Mouse (Mus musculus) C2C12 (cell line): ENCODE results near the gene Egfl8. TPM values are rescaled to one million over a fixed set of nuclear protein-coding genes. Genes with fewer than 3 reads are reported as not detected.
A peak's percentile ranks its signal among the peaks of the same experiment; 100 is the strongest.

Experiments
- H3K27me3 ChIP-seq: one replicate; pipeline ENCODE4 v1.6.1; 2011; ENCODE audit not compliant: control insufficient read depth, insufficient read depth, insufficient read length
- H3K36me3 ChIP-seq: one replicate; pipeline ENCODE4 v1.6.1; 2011; ENCODE audit not compliant: control insufficient read depth, insufficient read depth
- H3K4me3 ChIP-seq: one replicate; pipeline ENCODE4 v1.5.1; 2011; ENCODE audit warnings: mild to moderate bottlenecking, control low read depth; ENCODE audit not compliant: poor library complexity, insufficient read depth, severe bottlenecking
- H3K79me2 ChIP-seq: one replicate; pipeline ENCODE4 v1.6.1; 2011; ENCODE audit not compliant: control insufficient read depth, insufficient read depth
- H3K79me3 ChIP-seq: one replicate; pipeline ENCODE4 v1.6.1; 2011; ENCODE audit warnings: low read depth, control low read depth
- H3ac ChIP-seq: one replicate; pipeline ENCODE3; 2011; ENCODE audit warnings: low read depth; ENCODE audit not compliant: control insufficient read depth, insufficient read length
- CEBPB ChIP-seq: IDR thresholded peaks from one replicate; pipeline ENCODE4 v1.6.1; 2011; ENCODE audit warnings: low read depth, mild to moderate bottlenecking, control low read depth, moderate library complexity
- CTCF ChIP-seq: IDR thresholded peaks from one replicate; pipeline ENCODE4 v1.5.1; 2011; ENCODE audit not compliant: control insufficient read depth, insufficient read depth, insufficient read length
- FOSL1 ChIP-seq: IDR thresholded peaks from one replicate; pipeline ENCODE4 v1.8.0; 2011; ENCODE audit warnings: mild to moderate bottlenecking, low read length; ENCODE audit not compliant: poor library complexity, insufficient read depth, severe bottlenecking
- MAX ChIP-seq: IDR thresholded peaks from one replicate; pipeline ENCODE4 v1.6.1; 2011; ENCODE audit warnings: mild to moderate bottlenecking, control low read depth
- MYOD1 ChIP-seq: IDR thresholded peaks from one replicate; pipeline ENCODE4 v1.6.1; 2011; ENCODE audit warnings: low read depth; ENCODE audit not compliant: control insufficient read depth, insufficient read length
- MYOG ChIP-seq: IDR thresholded peaks from one replicate; pipeline ENCODE4 v1.6.1; 2011; ENCODE audit not compliant: control insufficient read depth, insufficient read length; ENCODE audit errors: extremely low read depth
- USF1 ChIP-seq: IDR thresholded peaks from one replicate; pipeline ENCODE4 v1.6.1; 2011; ENCODE audit warnings: low read depth, mild to moderate bottlenecking, control low read depth, moderate library complexity
- polyA plus RNA-seq: library from polyadenylated mRNA; unstranded; fragments of >200 nt; fragmentation: generic; extraction: Trizol; gene quantifications from one replicate; pipeline ENCODE4 v1.2.1, GENCODE M21; 2012; ENCODE audit warnings: missing spikeins

Gene Egfl8
- polyA plus RNA-seq, 1 experiment, result 0.22 TPM

DNA sequence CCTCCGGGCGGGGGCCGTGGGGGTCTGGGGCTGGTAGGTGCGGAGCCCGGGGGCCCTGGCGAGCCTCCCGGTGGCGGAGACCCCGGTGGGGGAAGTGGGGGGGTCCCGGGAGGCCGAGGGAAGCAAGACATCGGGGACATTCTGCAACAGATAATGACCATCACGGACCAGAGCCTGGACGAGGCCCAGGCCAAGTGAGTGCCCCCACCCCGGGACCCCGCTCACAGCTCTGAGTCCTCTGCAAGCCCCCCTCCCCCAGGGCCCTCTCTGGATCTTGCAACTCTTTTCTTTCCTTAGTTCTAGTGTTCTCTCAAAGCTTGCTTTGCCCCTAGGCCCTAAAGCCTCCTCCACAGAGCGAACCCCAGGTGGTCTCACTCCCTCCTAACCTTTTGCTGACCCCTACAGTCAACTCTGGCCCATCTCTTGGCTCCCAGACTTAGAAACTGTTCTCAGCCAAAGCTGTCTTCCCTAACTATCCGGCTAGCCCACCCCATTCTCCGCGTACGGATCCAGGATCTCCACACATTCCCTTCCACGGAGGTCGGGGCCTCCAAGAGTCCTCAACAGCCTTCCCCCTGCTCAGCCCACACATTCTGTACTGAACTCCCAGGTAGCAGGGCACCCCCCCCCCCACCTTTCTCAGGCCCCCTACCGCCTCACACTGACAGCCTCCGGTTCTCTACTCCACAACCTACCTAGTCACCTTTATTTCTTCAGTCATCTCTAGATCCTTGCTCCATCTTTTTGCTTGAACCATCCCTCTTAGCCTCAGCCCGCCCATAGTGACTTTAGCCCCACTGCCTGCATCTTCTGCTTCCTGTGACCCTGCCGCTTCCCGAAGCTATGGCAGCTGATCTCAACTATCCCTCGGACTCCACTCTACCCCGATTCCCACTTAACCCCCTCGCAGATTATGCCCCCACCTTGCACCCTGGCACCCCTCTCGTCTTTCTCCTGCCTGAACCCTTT, 22.9 kb downstream of the Egfl8 start:
- Histone ChIP-seq H3ac (peak overlapping the region; percentile 3), H3K79me3 (peaks cover 2% of the 10 kb centered on the region), H3K79me2 (peaks cover 20% of the 10 kb centered on the region), H3K27me3 (no peaks in the 10 kb centered on the region), H3K4me3 (peak overlapping the region; percentile 59), H3K36me3 (peaks cover 14% of the 10 kb centered on the region)
- TF ChIP-seq CTCF (no peak), MYOD1 (no peak), USF1 (no peak), FOSL1 (no peak), CEBPB (no peak), MAX (no peak), MYOG (no peak)

- H3K4me3 ChIP-seq, result peak overlapping the region; percentile 59
- H3K36me3 ChIP-seq, result peaks cover 14% of the 10 kb centered on the region
- no peaks in the 10 kb centered on the region for H3K27me3 ChIP-seq
- H3K79me3 ChIP-seq, result peaks cover 2% of the 10 kb centered on the region
- peak overlapping the region; percentile 83 for H3ac ChIP-seq
- no peak for TF ChIP-seq MAX
- no peak for TF ChIP-seq MYOG
- no peak for TF ChIP-seq FOSL1
- TF ChIP-seq MYOD1, result no peak
- TF ChIP-seq CEBPB, result no peak
- no peak for TF ChIP-seq USF1
- TF ChIP-seq CTCF, result no peak
- peaks cover 20% of the 10 kb centered on the region for H3K79me2 ChIP-seq
Observed at GRCm38 (mm10) chr17:34591994-34592375, 23.8 kb downstream of the Egfl8 start.

- H3ac ChIP-seq, result peak within 1 kb of the TSS; percentile 83
- peaks cover 14% of the 10 kb centered on the region for H3K36me3 ChIP-seq
- TF ChIP-seq MYOD1 (no peak), USF1 (no peak), MYOG (no peak), CTCF (no peak), FOSL1 (no peak), CEBPB (no peak), MAX (no peak)
- H3K27me3 ChIP-seq, result no peaks in the 10 kb centered on the region
- peaks cover 20% of the 10 kb centered on the region for H3K79me2 ChIP-seq
- H3K79me3 ChIP-seq, result peaks cover 2% of the 10 kb centered on the region
- peak within 1 kb of the TSS; percentile 59 for H3K4me3 ChIP-seq
Observed at GRCm38 (mm10) chr17:34591029-34591993, 24.5 kb downstream of the Egfl8 start, which contains the start of gene Pbx2. Gene Pbx2, plus strand, starts transcription at chr17:34591266.

- Histone ChIP-seq H3K4me3 (no peak overlapping the region), H3K27me3 (no peaks in the 10 kb centered on the region), H3K36me3 (peaks cover 7% of the 10 kb centered on the region), H3K79me2 (peaks cover 20% of the 10 kb centered on the region), H3K79me3 (peaks cover 2% of the 10 kb centered on the region), H3ac (no peak overlapping the region)
- TF ChIP-seq CTCF, result no peak
- no peak for TF ChIP-seq MAX
- TF ChIP-seq USF1, result no peak
- TF ChIP-seq CEBPB, result no peak
- TF ChIP-seq FOSL1, result no peak
- no peak for TF ChIP-seq MYOD1
- no peak for TF ChIP-seq MYOG
Observed at GRCm38 (mm10) chr17:34590154-34590987, 25.4 kb downstream of the Egfl8 start.

- peaks cover 2% of the 10 kb centered on the region for H3K79me3 ChIP-seq
- TF ChIP-seq CEBPB, result no peak
- no peak for TF ChIP-seq MAX
- TF ChIP-seq USF1, result no peak
- no peak for TF ChIP-seq MYOG
- no peak for TF ChIP-seq CTCF
- H3K4me3 ChIP-seq, result no peak within 1 kb of the TSS
- no peak within 1 kb of the TSS for H3ac ChIP-seq
- H3K79me2 ChIP-seq, result peaks cover 16% of the 10 kb centered on the region
- H3K36me3 ChIP-seq, result peaks cover 3% of the 10 kb centered on the region
- no peaks in the 10 kb centered on the region for H3K27me3 ChIP-seq
Observed at GRCm38 (mm10) chr17:34589681-34590101, 26.1 kb downstream of the Egfl8 start, which contains the start of gene Gpsm3. Gene Gpsm3, plus strand, starts transcription at chr17:34589806.
